Mouse (Mus musculus): ENCODE results near the gene Hpse. TPM values are rescaled to one million over a fixed set of nuclear protein-coding genes. Genes with fewer than 3 reads are reported as not detected.

Hpse gene
- 0.59 and 0.69 TPM in 2 replicates for polyA plus RNA-seq (2021; fragmentation: Nextera tagmentation)
- long read RNA-seq, experiment 1, transcript Hpse-201 (12 exons, 3,117 nt), result major isoform, 6 of 6 reads
- long read RNA-seq, experiment 1, partial matches to known transcripts, result 0 of 6 reads
- long read RNA-seq, experiment 1, other reads (novel, unspliced or antisense), result 0 of 6 reads
- long read RNA-seq, experiment 2, partial matches to known transcripts, result 1 of 1 reads
- long read RNA-seq, experiment 2, other reads (novel, unspliced or antisense), result 0 of 1 reads

GRCm38 (mm10) chr5:100719235-100720088 lies at the start of gene Hpse:
TSS of gene Hpse (minus strand) at chr5:100719716.

GRCm38 (mm10) chr5:100674711-100675376 lies 44.7 kb downstream of the Hpse start, which contains the start of gene Coq2:
TSS of gene Coq2 (minus strand) at chr5:100675140.

Other genes starting within 250 kb of the Hpse start
- gene Lin54, start 219.1 kb downstream of the Hpse start, polyA plus RNA-seq (2021; fragmentation: Nextera tagmentation), result 2.7 and 3.4 TPM in 2 replicates
- 128 and 174 TPM in 2 replicates for gene Cops4, start 201.4 kb downstream of the Hpse start, polyA plus RNA-seq (2021; fragmentation: Nextera tagmentation)
- 0.16 TPM in 1 of 2 replicates, not detected in the other for gene Plac8, start 147.5 kb downstream of the Hpse start, polyA plus RNA-seq (2021; fragmentation: Nextera tagmentation)
- 25.0 and 156 TPM in 2 replicates for gene Coq2, start 44.6 kb downstream of the Hpse start, polyA plus RNA-seq (2021; fragmentation: Nextera tagmentation)
- 3.1 and 4.1 TPM in 2 replicates for gene Helq, start 78.9 kb upstream of the Hpse start, polyA plus RNA-seq (2021; fragmentation: Nextera tagmentation)
- gene Mrps18c, start 78.9 kb upstream of the Hpse start, polyA plus RNA-seq (2021; fragmentation: Nextera tagmentation), result 162 and 173 TPM in 2 replicates
- 4.4 and 5.2 TPM in 2 replicates for gene Abraxas1, start 101.2 kb upstream of the Hpse start, polyA plus RNA-seq (2021; fragmentation: Nextera tagmentation)
- 3.1 and 4.4 TPM in 2 replicates for gene Gpat3, start 126.0 kb upstream of the Hpse start, polyA plus RNA-seq (2021; fragmentation: Nextera tagmentation)